Mouse (Mus musculus): Measurements from ENCODE around the gene Diaph2. TPM values are rescaled to one million over a fixed set of nuclear protein-coding genes. Genes with fewer than 3 reads are reported as not detected.

Gene Diaph2
- polyA plus RNA-seq, 1 experiment from 2014 or later: 12.5 TPM

DNA sequence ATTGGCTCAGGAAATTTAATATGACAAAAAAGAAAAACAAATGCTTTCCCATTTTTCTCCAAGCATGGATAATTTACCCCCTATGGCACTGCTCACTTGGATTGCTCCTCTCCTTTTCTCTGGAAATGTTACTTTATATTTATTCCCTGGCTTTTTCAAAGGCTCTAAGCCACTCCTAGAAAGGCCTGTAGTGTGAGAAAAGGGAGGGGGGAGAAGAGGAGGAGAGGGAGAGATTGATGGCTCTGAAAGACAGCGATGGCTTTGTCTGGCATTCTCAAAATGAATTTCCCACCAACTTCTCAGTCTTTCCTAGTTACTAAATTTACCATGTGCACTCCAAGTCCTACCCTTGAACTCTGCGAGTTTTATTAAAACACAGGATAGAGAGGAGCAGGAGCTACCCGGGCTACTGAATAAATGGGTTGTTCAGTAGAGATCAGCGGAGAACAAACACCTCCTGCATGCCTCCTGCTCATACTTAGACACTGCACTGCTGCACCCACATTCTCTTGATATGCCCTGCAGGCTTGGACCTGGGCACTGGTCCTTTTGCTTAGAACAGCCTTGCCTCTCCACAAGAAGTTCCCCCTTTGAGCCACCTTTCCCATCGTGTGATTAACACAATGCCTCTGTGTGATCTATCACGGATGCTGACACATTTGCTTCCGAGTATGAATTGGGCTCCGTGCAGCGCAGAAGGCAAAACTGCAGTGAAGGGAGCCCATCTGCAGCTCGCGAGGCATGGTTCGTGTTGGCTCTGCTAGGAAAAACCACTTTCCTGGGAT lies 753.3 kb downstream of the Diaph2 start:
- H3K27me3 ChIP-seq (ENCODE audit: control insufficient read depth, insufficient read depth, low read length): no peaks in the 10 kb centered on the region
- WGBS: 51% methylated on average over 12 of the region's 12 CpGs

DNA sequence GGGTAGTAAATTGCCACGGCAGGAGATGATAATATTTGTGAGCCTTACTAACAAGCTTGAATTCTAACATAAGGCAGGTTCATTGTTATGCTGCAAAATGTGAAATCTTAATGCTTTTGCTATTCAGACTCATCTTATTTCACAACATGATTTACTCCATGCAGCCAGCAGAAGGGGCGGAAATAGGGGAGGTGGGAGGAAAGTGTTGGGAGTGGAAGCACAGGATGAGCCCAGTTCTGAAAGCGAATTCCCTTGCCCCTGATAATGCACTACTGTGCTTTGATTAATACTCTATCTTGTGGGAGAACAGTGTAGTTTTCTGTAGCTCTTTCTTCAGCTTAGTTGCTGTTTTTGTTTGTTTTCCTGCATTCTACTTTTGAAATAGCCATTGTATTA lies 753.9 kb downstream of the Diaph2 start:
- H3K4me2 ChIP-seq (replicated peaks; ENCODE audit: low read depth, low read length): no peak overlapping the region
- no peak for ATAC-seq (ENCODE audit: insufficient number of reproducible peaks, insufficient read depth, low FRiP score, low read depth)
- H3K9me3 ChIP-seq (ENCODE audit: control insufficient read depth, low read depth, low read length): no peaks in the 10 kb centered on the region
- H3K27me3 ChIP-seq (ENCODE audit: control insufficient read depth, insufficient read depth, low read length): no peaks in the 10 kb centered on the region
- no peak overlapping the region for H3K27ac ChIP-seq (ENCODE audit: low read length)
- no peaks in the 10 kb centered on the region for H3K36me3 ChIP-seq (ENCODE audit: control insufficient read depth, insufficient read depth, low read length)
- no peak overlapping the region for H3K9ac ChIP-seq (replicated peaks; ENCODE audit: low read depth, low read length)
- H3K4me3 ChIP-seq (ENCODE audit: low read depth, low read length): no peak overlapping the region
- no peaks in the 10 kb centered on the region for H3K4me1 ChIP-seq (ENCODE audit: control insufficient read depth, insufficient read depth, low read length)
- 52% methylated on average over 3 of the region's 3 CpGs for WGBS

More for the DNA sequence above, 753.3 kb downstream of the Diaph2 start:
- Histone ChIP-seq H3K4me2 (replicated peaks; ENCODE audit: low read depth, low read length) (no peak overlapping the region), H3K4me1 (ENCODE audit: control insufficient read depth, insufficient read depth, low read length) (no peaks in the 10 kb centered on the region), H3K9me3 (ENCODE audit: control insufficient read depth, low read depth, low read length) (no peaks in the 10 kb centered on the region), H3K27ac (ENCODE audit: low read length) (no peak overlapping the region), H3K36me3 (ENCODE audit: control insufficient read depth, insufficient read depth, low read length) (no peaks in the 10 kb centered on the region), H3K4me3 (ENCODE audit: low read depth, low read length) (no peak overlapping the region), H3K9ac (replicated peaks; ENCODE audit: low read depth, low read length) (no peak overlapping the region)
- ATAC-seq (ENCODE audit: insufficient number of reproducible peaks, insufficient read depth, low FRiP score, low read depth): no peak

DNA sequence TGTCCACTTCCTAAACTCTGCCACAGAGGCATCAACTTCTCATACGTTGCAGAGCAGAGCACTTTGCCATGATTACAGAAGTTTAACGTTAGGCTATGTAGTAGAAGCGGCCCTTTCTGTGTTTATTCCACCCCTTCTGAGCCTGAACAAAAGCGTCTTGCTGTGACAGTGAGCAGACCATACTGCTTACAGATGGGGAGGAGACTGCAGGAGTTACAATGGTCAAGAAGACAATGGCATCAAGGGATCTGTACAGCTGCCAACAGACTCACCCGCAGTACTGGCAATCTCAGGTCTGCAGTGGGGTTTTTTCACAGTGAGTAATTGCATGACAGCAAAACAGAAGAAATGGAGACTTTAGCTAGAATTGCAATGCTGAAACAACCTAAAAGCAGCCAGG lies 756.1 kb downstream of the Diaph2 start:
- ATAC-seq (ENCODE audit: insufficient number of reproducible peaks, insufficient read depth, low FRiP score, low read depth): no peak
- Histone ChIP-seq H3K27me3 (ENCODE audit: control insufficient read depth, insufficient read depth, low read length) (no peaks in the 10 kb centered on the region), H3K4me1 (ENCODE audit: control insufficient read depth, insufficient read depth, low read length) (no peaks in the 10 kb centered on the region), H3K9me3 (ENCODE audit: control insufficient read depth, low read depth, low read length) (no peaks in the 10 kb centered on the region), H3K4me2 (replicated peaks; ENCODE audit: low read depth, low read length) (no peak overlapping the region), H3K27ac (ENCODE audit: low read length) (no peak overlapping the region), H3K4me3 (ENCODE audit: low read depth, low read length) (no peak overlapping the region), H3K9ac (replicated peaks; ENCODE audit: low read depth, low read length) (no peak overlapping the region), H3K36me3 (ENCODE audit: control insufficient read depth, insufficient read depth, low read length) (no peaks in the 10 kb centered on the region)
- 34% methylated on average over 5 of the region's 5 CpGs for WGBS
